Mouse (Mus musculus) limb, embryonic 14.5 days (tissue): Measurements from ENCODE around the gene Ppard. TPM values are rescaled to one million over a fixed set of nuclear protein-coding genes. Genes with fewer than 3 reads are reported as not detected.

Experiments
- ATAC-seq: fragments of 200-750 bp; cut with Nextera tagmentation; 2 replicates; pipeline ENCODE4 v1.8.0; 2017; ENCODE audit warnings: low read depth, moderate number of reproducible peaks, moderate TSS enrichment; ENCODE audit not compliant: low FRiP score
- DNase-seq: peaks from one replicate; pipeline ENCODE4 v3.0.0-alpha.2; 2015; ENCODE audit warnings: low spot score
- H3K27ac ChIP-seq: fragments of 300-500 bp; sonication (generic); replicated peaks from 2 replicates; pipeline ENCODE4 v1.5.1; 2014; ENCODE audit warnings: low read depth, mild to moderate bottlenecking, low read length, moderate library complexity, mixed read lengths
- H3K27me3 ChIP-seq: fragments of 300-500 bp; sonication (generic); 2 replicates; pipeline ENCODE4 v1.6.1; 2014; ENCODE audit warnings: low read length, mixed read lengths; ENCODE audit not compliant: control insufficient read depth, insufficient read depth
- H3K36me3 ChIP-seq: fragments of 300-500 bp; sonication (generic); 2 replicates; pipeline ENCODE4 v1.6.1; 2014; ENCODE audit warnings: mild to moderate bottlenecking, low read length, moderate library complexity, mixed read lengths; ENCODE audit not compliant: control insufficient read depth, insufficient read depth
- H3K4me1 ChIP-seq: fragments of 300-500 bp; sonication (generic); 2 replicates; pipeline ENCODE4 v1.6.1; 2014; ENCODE audit warnings: antibody characterized with exemption, low read length, mixed read lengths; ENCODE audit not compliant: control insufficient read depth, insufficient read depth
- H3K4me2 ChIP-seq: fragments of 300-500 bp; sonication (generic); replicated peaks from 2 replicates; pipeline ENCODE4 v1.6.1; 2014; ENCODE audit warnings: low read depth, mild to moderate bottlenecking, low read length, moderate library complexity; ENCODE audit not compliant: severe bottlenecking
- H3K4me3 ChIP-seq: fragments of 300-500 bp; sonication (generic); replicated peaks from 2 replicates; pipeline ENCODE4 v1.5.1; 2014; ENCODE audit warnings: low read length
- H3K9ac ChIP-seq: fragments of 300-500 bp; sonication (generic); 2 replicates; pipeline ENCODE4 v1.6.1; 2014; ENCODE audit warnings: mild to moderate bottlenecking, low read depth, low read length, moderate library complexity; ENCODE audit not compliant: severe bottlenecking
- H3K9me3 ChIP-seq: fragments of 300-500 bp; sonication (generic); 2 replicates; pipeline ENCODE4 v1.6.1; 2016; ENCODE audit warnings: low read length; ENCODE audit not compliant: control insufficient read depth
- POLR2A ChIP-seq: fragments of 200-500 bp; IDR thresholded peaks from 2 replicates; pipeline ENCODE4 v1.8.0; 2012; ENCODE audit warnings: inconsistent platforms, mild to moderate bottlenecking, moderate library complexity, borderline replicate concordance; ENCODE audit not compliant: insufficient read depth, insufficient read length; ENCODE audit errors: extremely low read depth
- WGBS: fragments of 180-500 bp; shearing (Covaris S2); extraction: QIAGEN DNeasy Blood & Tissue Kit; methylation state at CpG from one replicate; pipeline ENCODE4 v1.1.7; 2014; 5-methylcytosine and 5-hydroxymethylcytosine counted together
- polyA plus RNA-seq, 2 experiments: library from polyadenylated mRNA; depleted of rRNA in 1 of 2; stranded (reverse) in 1 of 2; unstranded in 1 of 2; fragments of >200 nt; fragmentation: Nextera tagmentation in 1 of 2; extraction: Ambion mirVana in 1 of 2; gene quantifications; 2 replicates each; pipeline versions ENCODE4 v1.2.1 to v1.2.3; 2012 to 2014

Gene Ppard
- polyA plus RNA-seq, 2 experiments = 3.7 to 29.2 TPM

DNA sequence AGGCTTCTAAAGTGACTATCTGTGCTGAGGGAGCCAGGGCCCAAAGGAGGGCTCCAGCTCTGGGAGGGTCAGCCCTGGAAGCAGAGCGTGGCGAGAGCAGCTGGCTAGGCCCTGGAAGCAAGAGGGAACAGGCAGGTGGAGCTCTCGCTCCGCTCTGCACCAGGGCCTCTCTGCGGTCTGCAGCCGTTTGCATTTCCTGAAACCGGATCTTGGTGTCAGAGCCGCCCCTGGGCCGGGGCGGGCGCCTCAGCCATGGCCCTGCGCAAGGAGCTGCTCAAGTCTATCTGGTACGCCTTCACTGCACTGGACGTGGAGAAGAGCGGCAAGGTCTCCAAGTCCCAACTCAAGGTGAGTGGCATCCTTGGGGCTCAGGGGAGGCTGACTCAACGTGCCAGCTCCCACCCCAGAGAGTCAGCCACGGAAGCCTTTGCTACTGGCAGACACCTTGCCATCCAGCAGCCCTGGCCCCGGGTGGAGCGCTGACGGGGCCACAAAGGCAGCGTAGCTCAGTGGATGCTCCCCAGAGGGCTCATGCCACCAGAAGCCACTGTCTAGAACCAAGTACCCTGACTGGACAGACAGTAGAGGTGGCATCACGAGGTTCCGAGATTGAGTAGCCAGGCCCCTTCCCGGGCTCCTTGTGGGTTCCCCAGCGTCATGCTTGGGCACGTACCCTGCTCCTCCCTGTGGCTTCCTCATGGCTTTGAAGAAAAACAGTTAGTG, 24.7 kb upstream of the Ppard start, which contains the start of gene Def6:
Gene Def6, plus strand, starts transcription at position 188 of the 723 bp plus-strand sequence.
- DNase-seq = peak; percentile 88
- Histone ChIP-seq H3K27ac (peak within 1 kb of the TSS; percentile 80), H3K4me1 (peaks cover 21% of the 10 kb centered on the region), H3K27me3 (no peaks in the 10 kb centered on the region), H3K4me3 (peak within 1 kb of the TSS; percentile 40), H3K36me3 (peaks cover 24% of the 10 kb centered on the region), H3K9ac (peak within 1 kb of the TSS; percentile 63), H3K4me2 (peak within 1 kb of the TSS; percentile 78), H3K9me3 (no peaks in the 10 kb centered on the region)
- 16% methylated on average over 26 of the region's 26 CpGs for WGBS
- ATAC-seq = peak; percentile 88
- TF ChIP-seq POLR2A = peak; percentile 51; the same call in 1 of the 2 replicates

DNA sequence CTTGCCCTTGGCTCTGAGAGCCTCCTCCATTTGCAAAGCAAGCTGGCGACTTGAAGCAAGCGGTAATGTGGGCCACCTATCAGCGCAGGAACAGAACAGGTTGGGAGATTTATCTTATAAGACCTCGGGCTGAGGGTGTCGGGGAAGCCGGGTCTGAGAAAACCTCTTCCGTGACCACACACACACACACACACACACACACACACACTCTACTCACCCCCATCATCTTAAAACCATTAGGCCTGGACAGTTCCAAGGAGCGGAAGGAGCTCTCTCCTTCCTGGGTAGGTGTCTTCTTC, 24.2 kb upstream of the Ppard start:
- WGBS = 66% methylated on average over 8 of the region's 8 CpGs
- Histone ChIP-seq H3K9ac (peak overlapping the region; percentile 63), H3K9me3 (no peaks in the 10 kb centered on the region), H3K27ac (no peak overlapping the region), H3K4me2 (peak overlapping the region; percentile 78), H3K4me3 (peak overlapping the region; percentile 40), H3K36me3 (peaks cover 19% of the 10 kb centered on the region), H3K27me3 (no peaks in the 10 kb centered on the region), H3K4me1 (peaks cover 21% of the 10 kb centered on the region)
- DNase-seq (no peak), ATAC-seq (no peak)
- no peak for TF ChIP-seq POLR2A

DNA sequence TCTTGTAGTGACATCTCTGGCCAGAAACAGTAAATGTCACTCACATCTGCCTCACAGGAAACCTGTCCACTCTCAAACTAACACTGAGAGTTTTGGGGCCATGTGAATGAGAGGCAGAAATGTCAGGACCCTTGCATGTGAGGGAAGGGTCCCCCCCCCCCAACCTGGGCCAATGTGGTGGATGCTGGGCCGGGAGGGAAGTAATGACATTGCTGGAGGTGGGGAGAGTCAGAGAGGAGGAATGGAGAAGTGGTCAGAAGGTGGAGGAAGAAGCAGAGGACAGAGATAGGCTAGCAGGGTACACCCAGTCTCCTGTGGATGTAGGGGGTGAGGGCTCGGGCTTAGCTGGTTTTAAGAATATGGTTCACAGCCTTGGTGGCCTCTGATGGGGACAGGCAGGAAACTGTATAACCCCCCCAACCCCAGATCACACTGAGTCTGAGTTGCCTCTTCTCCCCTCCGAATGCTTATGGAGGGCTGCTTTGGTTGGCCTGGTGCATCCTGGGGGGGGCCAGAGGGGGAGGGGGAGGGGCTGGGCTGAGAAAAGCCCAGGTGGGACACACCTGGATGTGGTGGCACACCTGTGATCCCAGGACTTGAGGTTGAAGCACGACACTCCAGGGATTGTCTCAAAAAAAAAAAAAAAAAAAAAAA, 22.9 kb upstream of the Ppard start:
- Histone ChIP-seq H3K27ac (no peak overlapping the region), H3K9ac (no peak overlapping the region), H3K27me3 (no peaks in the 10 kb centered on the region), H3K4me1 (peaks cover 21% of the 10 kb centered on the region), H3K4me3 (no peak overlapping the region), H3K36me3 (peaks cover 11% of the 10 kb centered on the region), H3K4me2 (no peak overlapping the region), H3K9me3 (no peaks in the 10 kb centered on the region)
- no peak for TF ChIP-seq POLR2A
- no peak for DNase-seq
- 51% methylated on average over 4 of the region's 4 CpGs for WGBS
- ATAC-seq = no peak

DNA sequence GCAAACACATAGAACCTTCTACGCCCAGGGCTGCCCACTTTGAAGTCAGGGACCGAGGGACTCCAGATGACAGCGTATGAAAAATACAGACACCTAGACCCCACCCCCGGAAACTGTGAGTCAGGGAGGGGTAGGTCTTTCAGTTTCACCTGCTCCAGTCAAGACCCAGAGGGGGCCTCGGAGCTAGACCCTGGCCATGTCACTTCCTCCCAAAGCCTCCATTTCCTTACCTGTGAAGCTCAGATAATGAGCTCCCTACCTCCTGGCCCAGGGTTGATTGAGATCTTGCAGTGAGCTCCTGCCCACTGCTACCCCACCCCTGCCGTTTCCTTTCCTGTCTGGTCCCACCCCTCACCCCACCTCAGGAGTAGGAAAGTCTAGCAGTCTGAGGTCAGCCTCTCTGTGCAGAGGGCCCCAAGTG, 20.6 kb upstream of the Ppard start:
- Histone ChIP-seq H3K27me3 (no peaks in the 10 kb centered on the region), H3K4me2 (no peak overlapping the region), H3K27ac (no peak overlapping the region), H3K36me3 (no peaks in the 10 kb centered on the region), H3K9ac (no peak overlapping the region), H3K4me1 (peaks cover 19% of the 10 kb centered on the region), H3K4me3 (no peak overlapping the region), H3K9me3 (no peaks in the 10 kb centered on the region)
- no peak for TF ChIP-seq POLR2A
- 65% methylated on average over 6 of the region's 6 CpGs for WGBS
- ATAC-seq = no peak
- no peak for DNase-seq

DNA sequence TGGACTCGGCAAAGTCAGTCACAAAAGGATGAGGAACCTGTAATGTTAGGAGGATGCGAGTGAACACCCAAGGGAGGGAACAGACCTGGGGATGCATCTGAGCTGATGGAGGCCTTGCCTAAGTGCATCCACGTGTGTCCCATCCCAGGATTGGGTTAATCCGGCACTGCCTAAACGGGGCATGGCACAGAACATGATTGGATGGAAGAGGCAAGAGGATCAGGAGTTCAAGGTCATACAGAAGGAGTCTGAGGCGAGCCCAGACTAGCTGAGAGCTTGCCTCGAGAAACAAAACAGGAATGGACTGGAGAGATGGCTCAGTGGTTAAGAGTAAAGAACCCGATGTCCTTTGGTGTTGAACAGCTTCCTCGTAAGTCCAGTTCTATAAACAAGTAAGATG, 20.1 kb upstream of the Ppard start:
- no peak overlapping the region for H3K4me3 ChIP-seq
- ATAC-seq = no peak

More for the DNA sequence above, 20.1 kb upstream of the Ppard start:
- H3K9ac ChIP-seq = no peak overlapping the region
- DNase-seq = no peak
- no peak overlapping the region for H3K27ac ChIP-seq
- WGBS = 69% methylated on average over 9 of the region's 9 CpGs
- no peak for TF ChIP-seq POLR2A
- peaks cover 16% of the 10 kb centered on the region for H3K4me1 ChIP-seq
- no peaks in the 10 kb centered on the region for H3K9me3 ChIP-seq
- H3K4me2 ChIP-seq = no peak overlapping the region
- no peaks in the 10 kb centered on the region for H3K36me3 ChIP-seq
- no peaks in the 10 kb centered on the region for H3K27me3 ChIP-seq
